Mouse (Mus musculus): ENCODE measurements around the gene 4930415O20Rik. TPM values are rescaled to one million over a fixed set of nuclear protein-coding genes. Genes with fewer than 3 reads are reported as not detected.

The 4930415O20Rik gene
- polyA plus RNA-seq, 1 experiment from 2014 or later: 0.29 TPM

DNA sequence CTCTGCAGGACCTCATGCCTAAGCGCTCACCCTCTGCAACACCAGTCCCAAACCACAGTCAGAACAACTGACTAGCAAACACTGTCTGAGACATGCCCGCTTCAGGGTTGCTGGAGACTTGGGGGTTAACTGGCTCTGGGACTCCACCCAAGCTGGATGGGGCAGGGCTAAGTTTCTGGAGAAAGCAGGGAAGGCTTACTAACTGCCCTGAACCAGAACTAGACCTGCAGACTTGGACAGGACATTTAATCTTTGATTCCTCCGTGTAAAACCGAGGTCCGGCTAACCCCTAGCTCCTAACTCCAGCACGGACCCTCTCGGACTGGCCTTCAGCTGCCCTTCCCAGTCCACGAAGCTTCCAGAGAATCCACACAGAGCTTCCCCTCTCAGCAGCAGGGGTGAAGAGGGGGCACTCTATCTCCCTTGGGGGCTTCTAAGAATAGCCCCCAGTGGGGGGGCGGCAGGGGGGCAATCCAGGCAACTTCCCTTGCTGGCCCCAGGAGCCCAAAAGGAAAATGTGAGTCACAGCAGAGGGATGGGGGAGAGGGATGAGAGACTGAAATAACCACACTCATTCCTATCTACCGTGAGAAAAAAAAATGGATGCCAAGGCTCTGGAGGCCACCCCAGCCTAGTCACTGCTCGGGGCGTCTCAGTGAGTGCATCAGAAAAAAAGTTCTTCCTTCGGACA is 31.5 kb downstream of the 4930415O20Rik start:
- 63% methylated on average over 13 of the region's 13 CpGs for WGBS
- peaks cover 34% of the 10 kb centered on the region for H3K4me1 ChIP-seq
- no peak for DNase-seq (ENCODE audit: extremely low spot score, low spot score)
- no peaks in the 10 kb centered on the region for H3K9me3 ChIP-seq
- H3K27ac ChIP-seq: 0 out of 2 replicates have a peak overlapping the region, but pooled peaks have one; percentile 30
- H3K27me3 ChIP-seq (ENCODE audit: poor library complexity, severe bottlenecking): no peaks in the 10 kb centered on the region
- peak overlapping the region; percentile 3; the same call in 1 of the 2 replicates for H3K4me3 ChIP-seq
- peaks cover 96% of the 10 kb centered on the region for H3K36me3 ChIP-seq (replicated peaks)

DNA sequence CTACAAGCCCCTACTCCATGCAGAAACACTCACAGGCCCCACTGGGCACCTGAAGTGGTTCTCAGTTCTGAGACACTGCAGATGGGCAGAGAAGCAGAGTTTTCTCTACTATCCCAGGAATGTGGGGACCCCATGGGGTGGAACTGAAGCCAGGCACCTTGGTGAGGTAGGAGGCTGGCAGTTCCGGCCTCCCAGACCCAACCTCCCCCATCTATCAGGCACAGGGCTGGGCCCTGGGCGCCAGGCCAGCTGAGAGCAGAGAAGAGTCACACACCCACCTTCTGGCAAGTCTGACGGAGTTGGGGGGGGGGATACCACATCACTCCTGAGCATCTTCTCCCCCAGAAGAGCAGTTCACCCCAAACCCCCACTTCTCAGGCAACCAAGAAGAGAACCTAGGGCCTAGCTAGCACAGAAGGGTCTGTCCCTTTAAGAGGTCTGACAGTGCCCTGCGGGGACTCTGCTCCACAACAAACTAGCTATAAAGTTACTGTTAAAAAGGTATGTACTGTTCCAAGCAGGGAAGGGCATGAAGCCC is 32.2 kb downstream of the 4930415O20Rik start:
- no peaks in the 10 kb centered on the region for H3K9me3 ChIP-seq
- H3K27ac ChIP-seq: 0 out of 2 replicates have a peak overlapping the region, but pooled peaks have one; percentile 30
- DNase-seq (ENCODE audit: extremely low spot score, low spot score): no peak
- no peaks in the 10 kb centered on the region for H3K27me3 ChIP-seq (ENCODE audit: poor library complexity, severe bottlenecking)
- no peak overlapping the region; the same call in 1 of the 2 replicates for H3K4me3 ChIP-seq
- H3K36me3 ChIP-seq (replicated peaks): peaks cover 89% of the 10 kb centered on the region
- WGBS: 68% methylated on average over 4 of the region's 4 CpGs
- peaks cover 41% of the 10 kb centered on the region for H3K4me1 ChIP-seq

DNA sequence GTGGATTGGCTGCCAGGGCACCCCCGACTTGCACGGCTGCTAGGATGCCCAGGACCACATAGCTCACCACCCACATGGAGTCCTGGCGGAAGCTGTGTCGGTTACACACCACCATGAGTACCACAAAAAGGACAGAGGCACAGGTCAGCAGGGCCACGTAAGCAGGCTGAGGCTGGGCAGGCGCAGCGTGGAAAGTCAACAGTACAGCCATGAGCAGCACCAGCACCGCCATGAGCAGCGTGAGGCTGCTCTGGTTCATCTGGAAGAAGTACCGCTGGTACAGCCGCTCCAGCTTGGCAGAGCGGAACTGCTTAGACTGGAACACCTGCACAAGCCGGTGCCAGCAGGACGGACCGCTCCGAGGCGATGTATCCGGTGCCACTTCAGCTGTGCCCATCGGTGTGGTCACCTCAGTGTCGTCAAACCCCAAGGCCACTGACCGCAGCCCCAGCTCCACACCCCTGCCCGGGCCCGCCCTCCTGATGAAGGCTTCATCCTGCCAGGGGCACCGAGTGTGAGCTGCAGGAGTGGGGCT is 33.3 kb downstream of the 4930415O20Rik start:
- Histone ChIP-seq H3K36me3 (replicated peaks) (peaks cover 78% of the 10 kb centered on the region), H3K9me3 (no peaks in the 10 kb centered on the region), H3K27ac (no peak overlapping the region; the same call in 1 of the 2 replicates), H3K4me1 (peaks cover 48% of the 10 kb centered on the region), H3K4me3 (no peak overlapping the region), H3K27me3 (ENCODE audit: poor library complexity, severe bottlenecking) (no peaks in the 10 kb centered on the region)
- WGBS: 94% methylated on average over 24 of the region's 24 CpGs
- no peak for DNase-seq (ENCODE audit: extremely low spot score, low spot score)

DNA sequence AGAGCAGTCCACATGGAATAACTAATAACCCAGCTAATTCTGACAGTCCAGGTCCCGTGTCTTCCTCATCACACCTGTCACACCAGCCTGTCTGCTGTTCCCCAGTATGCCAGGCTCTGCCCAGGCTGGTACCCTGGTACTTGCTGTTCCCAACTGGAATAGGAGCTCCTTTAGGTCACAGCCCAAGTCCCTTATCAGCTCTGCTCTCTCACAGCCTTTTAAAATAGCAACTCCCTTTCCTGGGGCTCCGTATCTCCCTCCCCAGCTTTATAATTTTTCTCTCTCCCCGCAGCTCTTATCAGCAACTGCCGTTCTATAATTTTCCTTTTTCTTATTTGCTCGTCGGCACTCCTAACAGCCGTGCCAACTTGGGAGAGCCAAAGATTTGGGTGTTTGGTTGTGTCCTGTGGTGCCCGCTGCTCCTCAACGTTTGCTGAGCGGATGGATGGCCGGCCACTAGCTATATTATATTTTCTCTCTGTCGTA is 35.3 kb downstream of the 4930415O20Rik start:
- Histone ChIP-seq H3K36me3 (replicated peaks) (peaks cover 58% of the 10 kb centered on the region), H3K4me1 (peaks cover 57% of the 10 kb centered on the region), H3K4me3 (no peak overlapping the region), H3K9me3 (no peaks in the 10 kb centered on the region), H3K27ac (no peak overlapping the region), H3K27me3 (ENCODE audit: poor library complexity, severe bottlenecking) (peaks cover 17% of the 10 kb centered on the region)
- WGBS: 94% methylated on average over 12 of the region's 12 CpGs
- DNase-seq (ENCODE audit: extremely low spot score, low spot score): no peak

DNA sequence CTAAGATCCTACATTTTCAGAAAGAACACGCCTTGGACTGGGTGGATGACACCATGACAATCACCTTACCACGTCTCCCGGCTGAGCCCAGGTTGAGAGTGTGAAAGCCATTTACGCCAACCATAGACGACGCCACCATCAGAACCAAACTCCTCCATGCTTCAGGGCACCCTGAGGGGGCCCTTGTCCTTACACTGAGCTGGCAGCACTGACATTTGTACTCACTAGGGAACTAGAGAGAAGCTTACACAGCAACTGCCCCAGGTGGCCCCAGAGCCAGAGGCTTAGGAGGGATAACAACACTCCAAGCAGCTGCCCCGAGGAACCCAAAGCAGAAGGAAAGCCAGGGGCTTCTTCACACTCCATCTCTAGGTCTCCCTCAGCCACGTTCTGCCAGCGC is 35.9 kb downstream of the 4930415O20Rik start:
- Histone ChIP-seq H3K4me3 (0 out of 2 replicates have a peak overlapping the region, but pooled peaks have one; percentile 74), H3K27me3 (ENCODE audit: poor library complexity, severe bottlenecking) (peaks cover 17% of the 10 kb centered on the region), H3K27ac (no peak overlapping the region), H3K4me1 (peaks cover 57% of the 10 kb centered on the region), H3K9me3 (no peaks in the 10 kb centered on the region), H3K36me3 (replicated peaks) (peaks cover 52% of the 10 kb centered on the region)
- DNase-seq (ENCODE audit: extremely low spot score, low spot score): no peak
- WGBS: 66% methylated on average over 9 of the region's 9 CpGs

DNA sequence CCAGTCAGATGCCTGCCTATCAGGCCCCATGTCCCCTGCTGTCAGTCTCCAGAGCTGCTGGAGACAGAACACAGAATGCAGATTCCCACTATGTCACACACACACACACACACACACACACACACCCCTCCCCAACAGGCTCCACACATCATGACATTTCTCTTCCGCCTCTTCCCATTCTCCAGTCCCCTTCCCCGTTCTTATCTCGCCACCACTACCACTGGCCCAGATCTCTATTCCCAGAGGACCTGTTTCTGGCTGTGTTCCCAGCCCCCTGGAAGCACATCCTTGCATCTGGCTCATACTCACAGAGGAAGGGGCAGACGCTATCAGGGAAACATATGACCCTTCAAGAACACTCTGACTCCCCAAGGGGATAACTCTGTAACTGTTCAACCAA is 36.8 kb downstream of the 4930415O20Rik start:
- Histone ChIP-seq H3K4me1 (peaks cover 51% of the 10 kb centered on the region), H3K27me3 (ENCODE audit: poor library complexity, severe bottlenecking) (peaks cover 17% of the 10 kb centered on the region), H3K4me3 (peak overlapping the region; percentile 74), H3K36me3 (replicated peaks) (peaks cover 44% of the 10 kb centered on the region), H3K27ac (peak overlapping the region; percentile 97; the same call in 1 of the 2 replicates), H3K9me3 (no peaks in the 10 kb centered on the region)
- no peak for DNase-seq (ENCODE audit: extremely low spot score, low spot score)
- WGBS: 62% methylated on average over 4 of the region's 4 CpGs

DNA sequence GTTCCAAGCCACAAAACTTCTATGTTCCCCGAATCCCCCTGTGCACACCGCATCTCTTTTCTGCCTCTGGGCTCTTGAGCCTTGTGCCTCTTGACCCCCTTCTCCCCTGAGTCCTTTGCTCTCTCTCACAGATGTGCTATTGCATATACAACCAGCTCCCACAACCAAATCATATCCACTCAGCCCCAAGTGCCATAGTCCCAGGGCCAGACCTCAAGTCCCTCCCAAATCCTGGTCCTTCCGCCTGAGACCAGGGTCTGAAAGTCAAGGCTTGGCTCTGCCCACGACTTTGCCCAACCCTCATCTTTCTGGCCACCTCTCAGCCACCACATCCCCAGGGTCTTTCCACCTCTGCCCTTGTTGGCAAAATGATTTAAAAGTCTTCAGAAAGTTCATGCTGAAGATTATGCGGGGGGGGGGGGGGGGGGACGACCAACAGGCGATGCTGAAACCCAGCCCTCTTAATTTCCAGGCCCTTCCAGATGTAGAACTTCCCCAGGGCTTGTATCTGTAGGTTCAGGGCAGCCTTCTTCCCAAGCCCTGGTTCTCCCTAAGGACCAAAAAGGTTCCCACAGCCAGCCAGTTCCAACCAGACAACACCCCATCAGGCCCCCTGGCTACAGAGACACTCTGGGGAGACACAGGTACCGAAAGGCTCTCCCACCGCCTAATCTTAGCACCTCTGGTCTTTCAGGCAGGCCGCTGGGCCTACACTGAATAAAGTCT is 37.4 kb downstream of the 4930415O20Rik start:
- H3K9me3 ChIP-seq: no peaks in the 10 kb centered on the region
- H3K27me3 ChIP-seq (ENCODE audit: poor library complexity, severe bottlenecking): peaks cover 17% of the 10 kb centered on the region
- peak; percentile 35 for DNase-seq (ENCODE audit: extremely low spot score, low spot score)
- H3K27ac ChIP-seq: peak overlapping the region; percentile 97
- H3K4me1 ChIP-seq: peaks cover 45% of the 10 kb centered on the region
- peaks cover 37% of the 10 kb centered on the region for H3K36me3 ChIP-seq (replicated peaks)
- H3K4me3 ChIP-seq: peak overlapping the region; percentile 74
- 19% methylated on average over 10 of the region's 10 CpGs for whole genome bisulfite sequencing

DNA sequence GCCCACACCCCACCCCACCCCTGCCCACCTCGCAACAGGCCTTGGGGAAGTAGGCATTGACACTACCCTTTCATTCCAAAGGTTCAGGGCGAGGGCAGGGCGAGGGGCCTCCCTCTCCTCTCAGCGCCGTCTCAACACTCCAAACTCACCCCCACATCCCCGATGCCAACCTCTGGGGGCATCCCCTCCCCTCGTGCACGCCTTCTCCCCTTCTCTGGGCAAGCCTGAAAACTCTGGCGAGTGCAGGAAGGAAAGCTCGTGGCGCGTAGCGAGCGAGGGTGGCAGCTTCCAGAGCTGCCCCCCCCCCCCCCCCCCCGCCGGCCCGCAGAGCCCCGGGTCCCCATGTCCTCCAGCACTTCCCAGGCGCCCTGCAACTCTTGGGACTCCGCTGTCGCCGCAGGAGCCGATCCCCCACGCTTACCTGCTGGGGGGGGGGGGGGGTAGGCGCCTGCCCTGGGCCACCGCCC is 38.0 kb downstream of the 4930415O20Rik start:
- H3K9me3 ChIP-seq: no peaks in the 10 kb centered on the region
- WGBS: 0% methylated on average over 12 of the region's 26 CpGs
- DNase-seq (ENCODE audit: extremely low spot score, low spot score): peak; percentile 44

DNA sequence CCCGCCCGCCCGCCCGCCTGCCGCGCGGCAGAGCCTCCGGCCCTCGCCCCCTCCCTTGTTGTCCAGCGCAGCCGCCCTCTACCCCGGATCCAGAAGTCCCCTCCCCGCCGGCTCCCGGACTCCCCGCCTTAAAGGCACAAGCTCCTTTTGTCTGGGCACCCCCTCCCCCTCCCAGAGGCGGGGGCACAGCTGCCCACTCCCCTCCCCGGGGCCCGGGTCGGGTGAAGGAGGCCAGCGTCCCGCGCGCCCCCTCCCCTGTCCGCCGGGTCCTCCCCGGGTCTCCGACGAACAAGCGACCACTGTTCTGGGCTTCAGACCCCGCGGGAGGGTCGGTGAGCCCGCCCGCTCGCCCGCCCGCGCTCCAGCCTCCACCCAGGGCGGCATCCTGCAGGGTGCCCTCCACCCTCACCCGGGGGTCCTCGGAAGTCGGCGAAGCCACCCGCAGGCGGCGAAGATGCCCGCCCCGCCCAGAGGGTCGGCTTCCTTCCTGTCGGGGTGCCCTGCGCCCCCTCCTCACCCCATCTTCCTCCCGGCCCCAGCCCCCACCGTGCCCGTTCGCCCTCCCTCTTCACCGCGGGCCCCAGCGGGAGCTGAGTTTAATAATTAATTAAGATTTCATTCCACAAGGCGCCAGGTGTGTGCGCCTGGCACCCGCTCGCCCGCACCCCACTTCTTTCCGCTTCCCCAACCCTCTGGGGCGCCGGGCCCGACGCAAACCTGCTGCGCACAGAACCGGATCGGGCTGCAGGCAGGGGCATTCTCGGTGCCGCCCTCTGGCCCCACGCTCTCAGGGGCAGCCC is 38.7 kb downstream of the 4930415O20Rik start, which contains the start of gene Adcy6:
Gene Adcy6 (minus strand): TSS at position 746 of the 800 bp plus-strand sequence.
- DNase-seq (ENCODE audit: extremely low spot score, low spot score): peak; percentile 86
- peaks cover 17% of the 10 kb centered on the region for H3K27me3 ChIP-seq (ENCODE audit: poor library complexity, severe bottlenecking)
- H3K9me3 ChIP-seq: no peaks in the 10 kb centered on the region
- H3K4me3 ChIP-seq: peak within 1 kb of the TSS; percentile 74
- H3K4me1 ChIP-seq: peaks cover 38% of the 10 kb centered on the region
- H3K36me3 ChIP-seq (replicated peaks): peaks cover 24% of the 10 kb centered on the region
- under 1% methylated on average over 70 of the region's 75 CpGs for whole genome bisulfite sequencing
- H3K27ac ChIP-seq: peak within 1 kb of the TSS; percentile 97

More for the DNA sequence above, 38.0 kb downstream of the 4930415O20Rik start:
- H3K4me1 ChIP-seq: peaks cover 39% of the 10 kb centered on the region
- H3K4me3 ChIP-seq: peak overlapping the region; percentile 74
- peak overlapping the region; percentile 97 for H3K27ac ChIP-seq
- H3K27me3 ChIP-seq (ENCODE audit: poor library complexity, severe bottlenecking): peaks cover 17% of the 10 kb centered on the region
- H3K36me3 ChIP-seq (replicated peaks): peaks cover 31% of the 10 kb centered on the region

DNA sequence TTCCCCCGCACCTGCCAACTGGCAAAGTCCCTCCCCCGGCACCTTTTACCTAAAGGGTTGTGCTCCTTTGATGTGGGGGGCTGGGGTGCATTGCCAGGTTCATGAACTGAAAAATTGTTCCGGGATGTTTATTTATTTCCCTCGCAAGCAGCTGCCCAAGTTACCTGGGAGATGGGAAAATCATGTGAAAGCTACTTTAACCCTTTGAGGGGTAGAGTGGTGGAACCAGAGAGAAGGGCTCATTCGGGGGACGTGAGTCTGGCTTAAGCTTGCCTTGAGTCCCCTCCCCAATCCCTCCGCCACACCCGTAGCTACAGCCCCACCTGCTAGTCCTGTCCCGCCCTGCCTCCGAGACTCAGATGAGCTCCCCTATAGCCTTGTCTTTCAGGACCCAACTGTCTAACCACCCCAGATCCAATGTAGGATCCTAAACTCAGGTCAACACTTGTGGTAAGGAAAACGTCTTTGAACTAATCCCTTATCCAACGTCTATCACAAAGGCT is 39.4 kb downstream of the 4930415O20Rik start:
- no peaks in the 10 kb centered on the region for H3K9me3 ChIP-seq
- H3K4me3 ChIP-seq: peak overlapping the region; percentile 74
- H3K4me1 ChIP-seq: peaks cover 43% of the 10 kb centered on the region
- peaks cover 20% of the 10 kb centered on the region for H3K27me3 ChIP-seq (ENCODE audit: poor library complexity, severe bottlenecking)
- peak; percentile 44 for DNase-seq (ENCODE audit: extremely low spot score, low spot score)
- H3K36me3 ChIP-seq (replicated peaks): peaks cover 18% of the 10 kb centered on the region
- WGBS: 2% methylated on average over 12 of the region's 12 CpGs
- peak overlapping the region; percentile 97 for H3K27ac ChIP-seq

DNA sequence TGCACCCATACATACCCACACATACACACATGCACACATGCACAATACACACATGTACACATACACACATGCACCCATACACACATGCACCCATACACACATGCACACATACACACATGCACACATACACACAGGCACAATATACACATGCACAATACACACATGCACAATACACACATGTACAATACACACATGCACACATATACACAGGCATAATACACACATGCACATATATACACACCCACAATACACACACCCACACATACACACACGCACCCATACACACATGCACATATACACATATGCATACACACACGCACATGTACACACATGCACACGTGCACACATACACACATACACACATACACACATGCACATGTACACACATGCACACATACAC is 41.4 kb downstream of the 4930415O20Rik start:
- Histone ChIP-seq H3K4me3 (no peak overlapping the region), H3K4me1 (peaks cover 50% of the 10 kb centered on the region), H3K27me3 (ENCODE audit: poor library complexity, severe bottlenecking) (peaks cover 32% of the 10 kb centered on the region), H3K36me3 (replicated peaks) (no peaks in the 10 kb centered on the region), H3K9me3 (no peaks in the 10 kb centered on the region), H3K27ac (no peak overlapping the region)
- no peak for DNase-seq (ENCODE audit: extremely low spot score, low spot score)
- 91% methylated on average over 3 of the region's 3 CpGs for WGBS

Measured in forebrain, embryonic 10.5 days (tissue).